Mouse (Mus musculus) limb, embryonic 10.5 days (tissue): Measurements from ENCODE around the gene Cep85l. TPM values are rescaled to one million over a fixed set of nuclear protein-coding genes. Genes with fewer than 3 reads are reported as not detected.

Experiments
- DNase-seq: peaks from one replicate; pipeline ENCODE4 v3.0.0-alpha.2; 2017; ENCODE audit warnings: low spot score
- H3K27ac ChIP-seq: fragments of 300-500 bp; sonication (generic); 2 replicates; pipeline ENCODE4 v1.5.1; 2016; ENCODE audit warnings: mild to moderate bottlenecking
- H3K27me3 ChIP-seq: fragments of 300-500 bp; sonication (generic); 2 replicates; pipeline ENCODE4 v1.6.1; 2016; ENCODE audit warnings: low read depth, mild to moderate bottlenecking; ENCODE audit not compliant: poor library complexity, severe bottlenecking
- H3K36me3 ChIP-seq: fragments of 300-500 bp; sonication (generic); 2 replicates; pipeline ENCODE4 v1.6.1; 2016; ENCODE audit warnings: mild to moderate bottlenecking, moderate library complexity
- H3K4me1 ChIP-seq: fragments of 300-500 bp; sonication (generic); 2 replicates; pipeline ENCODE4 v1.6.1; 2016
- H3K4me3 ChIP-seq: fragments of 300-500 bp; sonication (generic); 2 replicates; pipeline ENCODE4 v1.5.1; 2016; ENCODE audit warnings: mild to moderate bottlenecking, moderate library complexity
- H3K9me3 ChIP-seq: fragments of 300-500 bp; sonication (generic); replicated peaks from 2 replicates; pipeline ENCODE4 v1.6.1; 2016; ENCODE audit warnings: mild to moderate bottlenecking
- WGBS: fragments of 180-500 bp; shearing (Covaris S2); methylation state at CpG from one replicate; pipeline ENCODE4 v1.1.7; 2016; 5-methylcytosine and 5-hydroxymethylcytosine counted together
- polyA plus RNA-seq: library from polyadenylated mRNA; unstranded; fragments of >200 nt; fragmentation: Nextera tagmentation; extraction: Ambion mirVana; gene quantifications from 2 replicates; pipeline ENCODE4 v1.2.1, GENCODE M21; 2016

The Cep85l gene
- polyA plus RNA-seq, 1 experiment from 2014 or later, result 6.1 TPM

GRCm38 (mm10) chr10:53412936-53413335 is 33.2 kb upstream of the Cep85l start:
- Histone ChIP-seq H3K4me1 (peaks cover 27% of the 10 kb centered on the region), H3K36me3 (no peaks in the 10 kb centered on the region), H3K27ac (no peak overlapping the region), H3K27me3 (no peaks in the 10 kb centered on the region), H3K9me3 (no peaks in the 10 kb centered on the region), H3K4me3 (no peak overlapping the region)
- DNase-seq, result no peak
- 90% methylated on average over 3 of the region's 3 CpGs for whole genome bisulfite sequencing

GRCm38 (mm10) chr10:53412165-53412564 is 32.4 kb upstream of the Cep85l start:
- no peaks in the 10 kb centered on the region for H3K9me3 ChIP-seq
- H3K4me3 ChIP-seq, result no peak overlapping the region
- DNase-seq, result no peak
- no peaks in the 10 kb centered on the region for H3K27me3 ChIP-seq
- peaks cover 27% of the 10 kb centered on the region for H3K4me1 ChIP-seq
- no peak overlapping the region for H3K27ac ChIP-seq
- 82% methylated on average over 2 of the region's 2 CpGs for WGBS
- H3K36me3 ChIP-seq, result no peaks in the 10 kb centered on the region

GRCm38 (mm10) chr10:53410831-53411230 is 31.1 kb upstream of the Cep85l start:
- WGBS, result 91% methylated on average over 2 of the region's 2 CpGs
- no peaks in the 10 kb centered on the region for H3K9me3 ChIP-seq
- no peak overlapping the region for H3K27ac ChIP-seq
- H3K27me3 ChIP-seq, result no peaks in the 10 kb centered on the region
- H3K4me1 ChIP-seq, result peaks cover 16% of the 10 kb centered on the region
- DNase-seq, result no peak
- H3K4me3 ChIP-seq, result no peak overlapping the region
- no peaks in the 10 kb centered on the region for H3K36me3 ChIP-seq

- no peaks in the 10 kb centered on the region for H3K36me3 ChIP-seq
- no peak overlapping the region for H3K4me3 ChIP-seq
- DNase-seq, result no peak
- no peaks in the 10 kb centered on the region for H3K4me1 ChIP-seq
- H3K27ac ChIP-seq, result no peak overlapping the region
- WGBS, result 91% methylated on average over 4 of the region's 4 CpGs
- no peaks in the 10 kb centered on the region for H3K27me3 ChIP-seq
- no peaks in the 10 kb centered on the region for H3K9me3 ChIP-seq
Observed at GRCm38 (mm10) chr10:53407422-53407821, 27.7 kb upstream of the Cep85l start.

- no peak for DNase-seq
- H3K27me3 ChIP-seq, result no peaks in the 10 kb centered on the region
- H3K4me3 ChIP-seq, result no peak overlapping the region
- no peaks in the 10 kb centered on the region for H3K4me1 ChIP-seq
- no peaks in the 10 kb centered on the region for H3K36me3 ChIP-seq
- H3K27ac ChIP-seq, result no peak overlapping the region
- WGBS, result 87% methylated on average over 2 of the region's 2 CpGs
- H3K9me3 ChIP-seq, result no peaks in the 10 kb centered on the region
Observed at GRCm38 (mm10) chr10:53406845-53407244, 27.1 kb upstream of the Cep85l start.

GRCm38 (mm10) chr10:53402293-53402692 is 22.5 kb upstream of the Cep85l start:
- peaks cover 12% of the 10 kb centered on the region for H3K4me1 ChIP-seq

GRCm38 (mm10) chr10:53399053-53399452 is 19.3 kb upstream of the Cep85l start:
- H3K4me1 ChIP-seq, result peaks cover 20% of the 10 kb centered on the region
- H3K9me3 ChIP-seq, result no peaks in the 10 kb centered on the region
- no peak overlapping the region; the same call in 1 of the 2 replicates for H3K4me3 ChIP-seq
- no peaks in the 10 kb centered on the region for H3K27me3 ChIP-seq
- no peaks in the 10 kb centered on the region for H3K36me3 ChIP-seq
- peak overlapping the region; percentile 83; the same call in 1 of the 2 replicates for H3K27ac ChIP-seq
- DNase-seq, result no peak
- 63% methylated on average over 3 of the region's 3 CpGs for WGBS

More at GRCm38 (mm10) chr10:53402293-53402692, 22.5 kb upstream of the Cep85l start:
- H3K36me3 ChIP-seq, result no peaks in the 10 kb centered on the region
- no peak overlapping the region for H3K27ac ChIP-seq
- H3K9me3 ChIP-seq, result no peaks in the 10 kb centered on the region
- no peak for DNase-seq
- no peak overlapping the region for H3K4me3 ChIP-seq
- H3K27me3 ChIP-seq, result no peaks in the 10 kb centered on the region

GRCm38 (mm10) chr10:53398540-53398902 is 18.8 kb upstream of the Cep85l start:
- DNase-seq, result peak; percentile 65
- Histone ChIP-seq H3K27me3 (no peaks in the 10 kb centered on the region), H3K36me3 (no peaks in the 10 kb centered on the region), H3K9me3 (no peaks in the 10 kb centered on the region), H3K27ac (peak overlapping the region; percentile 83), H3K4me1 (peaks cover 21% of the 10 kb centered on the region), H3K4me3 (peak overlapping the region; percentile 39)
- 6% methylated on average over 9 of the region's 9 CpGs for whole genome bisulfite sequencing

- peak overlapping the region; percentile 83 for H3K27ac ChIP-seq
- no peaks in the 10 kb centered on the region for H3K9me3 ChIP-seq
- no peak for DNase-seq
- no peaks in the 10 kb centered on the region for H3K36me3 ChIP-seq
- 69% methylated on average over 10 of the region's 10 CpGs for WGBS
- H3K4me3 ChIP-seq, result peak overlapping the region; percentile 39
- H3K27me3 ChIP-seq, result no peaks in the 10 kb centered on the region
- peaks cover 21% of the 10 kb centered on the region for H3K4me1 ChIP-seq
Observed at GRCm38 (mm10) chr10:53397846-53398539, 18.2 kb upstream of the Cep85l start.

GRCm38 (mm10) chr10:53394923-53395629 is 15.3 kb upstream of the Cep85l start:
- Histone ChIP-seq H3K4me3 (no peak overlapping the region), H3K4me1 (peaks cover 21% of the 10 kb centered on the region), H3K36me3 (no peaks in the 10 kb centered on the region), H3K27ac (no peak overlapping the region), H3K9me3 (no peaks in the 10 kb centered on the region), H3K27me3 (no peaks in the 10 kb centered on the region)
- no peak for DNase-seq
- WGBS, result 84% methylated on average over 9 of the region's 9 CpGs

GRCm38 (mm10) chr10:53388227-53388920 is 8.6 kb upstream of the Cep85l start:
- no peaks in the 10 kb centered on the region for H3K36me3 ChIP-seq
- no peaks in the 10 kb centered on the region for H3K27me3 ChIP-seq
- no peak overlapping the region for H3K27ac ChIP-seq
- no peaks in the 10 kb centered on the region for H3K9me3 ChIP-seq
- no peak for DNase-seq
- no peaks in the 10 kb centered on the region for H3K4me1 ChIP-seq
- no peak overlapping the region for H3K4me3 ChIP-seq
- 82% methylated on average over 6 of the region's 6 CpGs for WGBS

- 85% methylated on average over 5 of the region's 5 CpGs for WGBS
- H3K27ac ChIP-seq, result no peak overlapping the region
- H3K36me3 ChIP-seq, result no peaks in the 10 kb centered on the region
- H3K27me3 ChIP-seq, result no peaks in the 10 kb centered on the region
- no peak overlapping the region for H3K4me3 ChIP-seq
- no peaks in the 10 kb centered on the region for H3K4me1 ChIP-seq
- H3K9me3 ChIP-seq, result no peaks in the 10 kb centered on the region
- no peak for DNase-seq
Observed at GRCm38 (mm10) chr10:53385438-53385837, 5.7 kb upstream of the Cep85l start.

GRCm38 (mm10) chr10:53384896-53385295 is 5.1 kb upstream of the Cep85l start:
- DNase-seq, result no peak
- Histone ChIP-seq H3K4me1 (peaks cover 4% of the 10 kb centered on the region), H3K9me3 (no peaks in the 10 kb centered on the region)

More at GRCm38 (mm10) chr10:53384896-53385295, 5.1 kb upstream of the Cep85l start:
- WGBS, result 88% methylated on average over 1 of the region's 1 CpGs
- H3K27me3 ChIP-seq, result no peaks in the 10 kb centered on the region
- H3K27ac ChIP-seq, result no peak overlapping the region
- H3K36me3 ChIP-seq, result no peaks in the 10 kb centered on the region
- no peak overlapping the region for H3K4me3 ChIP-seq
